In the genomic region with DNA sequence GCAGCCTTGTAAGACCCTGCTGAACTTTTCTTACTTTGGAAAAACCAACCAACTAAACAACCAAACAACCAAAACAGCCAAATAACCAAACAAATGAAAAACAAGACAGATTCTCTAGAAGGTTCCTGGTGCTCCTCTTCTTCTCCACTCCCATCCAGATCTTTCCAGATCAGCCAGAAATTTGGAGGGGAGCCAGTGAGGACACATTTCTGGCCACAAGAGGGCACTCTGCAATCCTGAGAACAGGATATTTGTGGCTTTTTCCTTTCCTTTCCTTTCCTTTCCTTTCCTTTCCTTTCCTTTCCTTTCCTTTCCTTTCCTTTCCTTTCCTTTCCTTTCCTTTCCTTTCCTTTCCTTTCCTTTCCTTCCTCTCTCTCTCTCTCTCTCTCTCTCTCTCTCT, we compare ENCODE assay signal across 8 mouse cellular contexts.
DNase-seq lines count a peak whose midpoint lies in the region; ATAC-seq and TF ChIP-seq lines count a peak whose summit lies in the region.
"Not testable (repeated sequence)": the region's sequence is repeated elsewhere in the genome, so short reads cannot be mapped to it uniquely, and the experiment has no call there.

No protein-coding gene starts in this region.

- peaks cover 7 to 50% of the 10 kb centered on the region in 2 experiments; a peak in 3 of 4 replicates for H3K4me1 ChIP-seq in CH12.LX (ENCODE audit: control insufficient read depth in 1 of 2, insufficient read depth in 2 of 2)
- not testable (repeated sequence) for H3K4me1 ChIP-seq in embryonic facial prominence, embryonic 14.5 days (ENCODE audit: control insufficient read depth, insufficient read depth, low read length)
- H3K4me1 ChIP-seq in limb, embryonic 10.5 days = peaks cover 12% of the 10 kb centered on the region; the same call in 1 of the 2 replicates

- not testable (repeated sequence) for ATAC-seq in embryonic facial prominence, embryonic 14.5 days (ENCODE audit: low read depth)

- H3K79me2 ChIP-seq in CH12.LX (replicated peaks; ENCODE audit: control insufficient read depth, extremely low read depth, insufficient read depth, poor library complexity, severe bottlenecking) = not testable (repeated sequence)

- not testable (repeated sequence) for H3K27ac ChIP-seq in CH12.LX (ENCODE audit: insufficient read depth, low read depth); embryonic facial prominence, embryonic 14.5 days (replicated peaks; ENCODE audit: low read depth, low read length); limb, embryonic 10.5 days

- dilution Hi-C loops in CH12.LX (cut with MboI; ENCODE audit: extremely low pct_ligation_motif_present, extremely low pct_unique_long_range_greater_than_20kb, low sequenced_read_pairs) = not testable (repeated sequence)

- not testable (repeated sequence) for H3K27me3 ChIP-seq in CH12.LX (replicated peaks); embryonic facial prominence, embryonic 14.5 days (replicated peaks; ENCODE audit: control insufficient read depth, insufficient read depth, low read length); splenic B cell, adult 2 months (ENCODE audit: control insufficient read depth, insufficient read depth, low read length, poor library complexity, severe bottlenecking)
- H3K27me3 ChIP-seq in limb, embryonic 10.5 days (ENCODE audit: low read depth, poor library complexity, severe bottlenecking) = peaks cover 89% of the 10 kb centered on the region

- peak; percentile 17 to 64; a peak in 3 of 4 replicates for TF ChIP-seq CTCF in CH12.LX (conservative IDR thresholded peaks at IDR 0.05 in 1 of 2, IDR thresholded peaks at IDR 0.05 in 1 of 2; ENCODE audit: low read depth in 2 of 2, low read length in 2 of 2)

- peak; percentile 44 for TF ChIP-seq RAD21 in CH12.LX (IDR thresholded peaks at IDR 0.05; ENCODE audit: low read depth, low read length)

- H3K36me3 ChIP-seq in CH12.LX (replicated peaks in 1 of 2; ENCODE audit: control insufficient read depth in 1 of 2, insufficient read depth in 1 of 2, low read length in 1 of 2); embryonic facial prominence, embryonic 14.5 days (ENCODE audit: control insufficient read depth, insufficient read depth, low read length); limb, embryonic 10.5 days; splenic B cell, adult 2 months (ENCODE audit: control insufficient read depth, insufficient read depth, low read length, poor library complexity, severe bottlenecking): not testable (repeated sequence)

- H3K4me2 ChIP-seq in CH12.LX (ENCODE audit: insufficient read depth, low read depth, poor library complexity, severe bottlenecking); embryonic facial prominence, embryonic 14.5 days (ENCODE audit: low read depth, low read length): not testable (repeated sequence)

- H3K9ac ChIP-seq in CH12.LX (ENCODE audit: insufficient read depth, low read depth); embryonic facial prominence, embryonic 14.5 days (ENCODE audit: low read depth, low read length): not testable (repeated sequence)

- not testable (repeated sequence) for H3K4me3 ChIP-seq in CH12.LX (replicated peaks in 1 of 3; ENCODE audit: low read depth in 2 of 3, low read length in 2 of 3, poor library complexity in 1 of 3); embryonic facial prominence, embryonic 14.5 days (ENCODE audit: low read depth, low read length); limb, embryonic 10.5 days

- not testable (repeated sequence) for H3K9me3 ChIP-seq in CH12.LX (replicated peaks; ENCODE audit: low read length); embryonic facial prominence, embryonic 14.5 days (ENCODE audit: control insufficient read depth, low read length); limb, embryonic 10.5 days (replicated peaks)

- not testable (repeated sequence) for TF ChIP-seq POLR2A in CH12.LX (IDR thresholded peaks at IDR 0.05; ENCODE audit: low read depth, low read length)

- TF ChIP-seq EP300 in CH12.LX (IDR thresholded peaks at IDR 0.05; ENCODE audit: low read length) = not testable (repeated sequence)

- in situ Hi-C loops in CH12.LX (cut with MboI; ENCODE audit: low pct_ligation_motif_present, low pct_unique_long_range_greater_than_20kb, low sequenced_read_pairs) = loop anchor here (10.0 kb wide), 1 partner anchor 231 kb away; no protein-coding TSS in a partner anchor

- not testable (repeated sequence) for DNase-seq in CH12.LX (ENCODE audit: extremely low read depth)
- DNase-seq in brain, adult 2 months (ENCODE audit: low read depth, low spot score) = peak; percentile 89
- DNase-seq in embryonic facial prominence, embryonic 14.5 days (ENCODE audit: low spot score) = peak; percentile 80
- DNase-seq in heart, adult 8-10 months (ENCODE audit: low spot score) = peak; percentile 74
- peak; percentile 66 to 87 for DNase-seq in kidney, postnatal 25 days
- DNase-seq in limb, embryonic 10.5 days (ENCODE audit: low spot score) = peak; percentile 58
- peak; percentile 10 for DNase-seq in naive thymus-derived CD4-positive, alpha-beta T cell, adult 2 months (ENCODE audit: low read depth)
- peak; percentile 14 for DNase-seq in splenic B cell, adult 2 months (ENCODE audit: low read depth, low spot score)

TF ChIP-seq in CH12.LX, 34 proteins besides CTCF, POLR2A, EP300 and RAD21:
- TF ChIP-seq SMC3 (IDR thresholded peaks at IDR 0.05; ENCODE audit: low read depth, low read length) = peak; percentile 66
